34 mouse cellular contexts compared by ENCODE assay signal in genomic region chr8:70738211-70738610, GRCm38 (mm10). TPM values are rescaled to one million over a fixed set of nuclear protein-coding genes. Genes with fewer than 3 reads are reported as not detected.
A peak's percentile ranks its signal among the peaks of the same experiment; 100 is the strongest.
DNase-seq lines count a peak whose midpoint lies in the region; ATAC-seq and TF ChIP-seq lines count a peak whose summit lies in the region.
"Had no signal": no experiment of that assay in that cellular context is flagged by ENCODE, and none has a peak within 500 bp of the region (broad histone marks: within the 10 kb centered on the region; RNA-seq: fewer than 3 reads in every experiment).

No protein-coding gene starts in this region.

- H3K9me3 ChIP-seq in lung, postnatal 0 days (ENCODE audit: low read length), result no peaks in the 10 kb centered on the region
- no peaks in the 10 kb centered on the region for H3K9me3 ChIP-seq in intestine, embryonic 16.5 days (ENCODE audit: control insufficient read depth, low read length)
- H3K9me3 ChIP-seq: hindbrain, embryonic 12.5 days; intestine, embryonic 15.5 days; lung, embryonic 15.5 days; megakaryocyte, embryonic 14.5 days; midbrain, embryonic 12.5 days; neural tube, embryonic 12.5 days had no signal

- H3K27ac ChIP-seq in lung, postnatal 0 days (ENCODE audit: low read length), result peak overlapping the region; percentile 54
- H3K27ac ChIP-seq in intestine, embryonic 16.5 days (ENCODE audit: low read length), result no peak overlapping the region
- H3K27ac ChIP-seq: hindbrain, embryonic 12.5 days; hindbrain, postnatal 0 days; intestine, embryonic 15.5 days; layer of hippocampus, adult 2 months; liver, embryonic 14.5 days; lung, embryonic 15.5 days; midbrain, embryonic 12.5 days; neural tube, embryonic 12.5 days had no signal

- no peak overlapping the region for H3K4me2 ChIP-seq in lung, postnatal 0 days (replicated peaks; ENCODE audit: low read depth, low read length)
- no peak overlapping the region for H3K4me2 ChIP-seq in intestine, embryonic 16.5 days (ENCODE audit: low read depth, low read length)
- H3K4me2 ChIP-seq: heart, embryonic 11.5 days; hindbrain, embryonic 12.5 days; intestine, embryonic 15.5 days; lung, embryonic 15.5 days; midbrain, embryonic 12.5 days; neural tube, embryonic 12.5 days had no signal

- peak; percentile 1 for DNase-seq in right cerebral cortex, postnatal 14 days
- DNase-seq in right cerebral cortex, postnatal 36 days (ENCODE audit: low spot score in 2 of 2), result no peak
- DNase-seq in lung, adult 18-20 months, result peak; percentile 84 to 91
- peak; percentile 94 for DNase-seq in lung, postnatal 0 days (ENCODE audit: low spot score)
- peak; percentile 70 to 87 for DNase-seq in lung, postnatal 4 days
- DNase-seq: adrenal gland, postnatal 36 days; cerebellum, adult 2 months; cerebellum, postnatal 14 days; gastrocnemius, postnatal 25 days; heart, adult 11 months; heart, postnatal 36 days; kidney, postnatal 36 days; liver; right cerebral cortex, adult 18-20 months had no signal

- H3K27me3 ChIP-seq in lung, postnatal 0 days (replicated peaks; ENCODE audit: insufficient read depth, low read length), result peaks cover 17% of the 10 kb centered on the region; the same call in 1 of the 2 replicates
- H3K27me3 ChIP-seq in intestine, embryonic 16.5 days (replicated peaks; ENCODE audit: control insufficient read depth, insufficient read depth, low read length), result peaks cover 14% of the 10 kb centered on the region

- no peaks in the 10 kb centered on the region for H3K36me3 ChIP-seq in lung, postnatal 0 days (ENCODE audit: insufficient read depth, low read length)
- no peaks in the 10 kb centered on the region for H3K36me3 ChIP-seq in intestine, embryonic 16.5 days (ENCODE audit: control insufficient read depth, insufficient read depth, low read length)
- H3K36me3 ChIP-seq: hindbrain, embryonic 12.5 days; intestine, embryonic 15.5 days; lung, embryonic 15.5 days; midbrain, embryonic 12.5 days; neural tube, embryonic 12.5 days had no signal

- TF ChIP-seq EP300 in lung, postnatal 0 days (IDR thresholded peaks at IDR 0.05), result peak; percentile 80; the same call in 1 of the 2 replicates

- H3K4me1 ChIP-seq in lung, postnatal 0 days (ENCODE audit: insufficient read depth, low read depth, low read length), result no peaks in the 10 kb centered on the region
- H3K4me1 ChIP-seq in intestine, embryonic 16.5 days (ENCODE audit: control insufficient read depth, insufficient read depth, low read length), result peaks cover under 1% of the 10 kb centered on the region; the same call in 1 of the 2 replicates

- WGBS in lung, postnatal 0 days, result 25% methylated on average over 3 of the region's 3 CpGs
- WGBS in intestine, embryonic 16.5 days, result 71% methylated on average over 3 of the region's 3 CpGs

- no peak for TF ChIP-seq CTCF in lung, postnatal 0 days (IDR thresholded peaks at IDR 0.05)

- peak; percentile 96 for ATAC-seq in lung, postnatal 0 days
- ATAC-seq in intestine, embryonic 16.5 days, result no peak
- ATAC-seq in cerebellum, adult (ENCODE audit: insufficient number of reproducible peaks, low FRiP score, low TSS enrichment), result no peak
- ATAC-seq: CD4-positive, CD25-positive, alpha-beta regulatory T cell, adult 4 months; forebrain, embryonic 14.5 days; hindbrain, postnatal 0 days; intestine, embryonic 15.5 days had no signal

- no peak overlapping the region for H3K9ac ChIP-seq in lung, postnatal 0 days (replicated peaks; ENCODE audit: low read depth)
- H3K9ac ChIP-seq in intestine, embryonic 16.5 days (ENCODE audit: low read depth, low read length), result no peak overlapping the region
- H3K9ac ChIP-seq: hindbrain, embryonic 12.5 days; intestine, embryonic 15.5 days; liver, embryonic 14.5 days; lung, embryonic 15.5 days; midbrain, embryonic 12.5 days; neural tube, embryonic 12.5 days had no signal

- H3K4me3 ChIP-seq in lung, postnatal 0 days (ENCODE audit: low read depth, low read length), result no peak overlapping the region
- no peak overlapping the region for H3K4me3 ChIP-seq in intestine, embryonic 16.5 days (ENCODE audit: low read length)
- H3K4me3 ChIP-seq: hindbrain, embryonic 12.5 days; intestine, embryonic 15.5 days; layer of hippocampus, adult 2 months; lung, embryonic 15.5 days; megakaryocyte, embryonic 14.5 days; midbrain, embryonic 12.5 days; myocyte; neural tube, embryonic 12.5 days had no signal

RNA-seq across cellular contexts. Expression of gene Pde4c, which starts 14.7 kb away (rescaled TPM):
- 0.93 and 2.0 TPM in 2 replicates for polyA plus RNA-seq in lung, postnatal 0 days (2015; fragmentation: Nextera tagmentation; extraction: Ambion mirVana)
- 0.28 and 0.64 TPM in 2 replicates for polyA plus RNA-seq in intestine, embryonic 16.5 days (2015; fragmentation: Nextera tagmentation; extraction: Ambion mirVana)
- polyA plus RNA-seq: forebrain, embryonic 14.5 days; heart, embryonic 11.5 days had no signal

RNA-seq across cellular contexts. Expression of gene Rab3a, which starts 16.3 kb away (rescaled TPM):
- polyA plus RNA-seq in lung, postnatal 0 days (2015; fragmentation: Nextera tagmentation; extraction: Ambion mirVana), result 17.6 and 28.6 TPM in 2 replicates
- 24.9 and 25.6 TPM in 2 replicates for polyA plus RNA-seq in intestine, embryonic 16.5 days (2015; fragmentation: Nextera tagmentation; extraction: Ambion mirVana)

RNA-seq across cellular contexts. Expression of gene Gm3336, which starts 19.9 kb away (rescaled TPM):
- 0.50 and 0.54 TPM in 2 replicates for polyA plus RNA-seq in lung, postnatal 0 days (2015; fragmentation: Nextera tagmentation; extraction: Ambion mirVana)
- polyA plus RNA-seq in intestine, embryonic 16.5 days (2015; fragmentation: Nextera tagmentation; extraction: Ambion mirVana), result 3.3 and 4.1 TPM in 2 replicates
- polyA plus RNA-seq: brain, embryonic 14.5 days; CD4-positive, CD25-positive, alpha-beta regulatory T cell, adult 4 months; cerebellum, adult 2 months; embryonic facial prominence, embryonic 11.5 days; forebrain, embryonic 14.5 days; heart, embryonic 11.5 days; heart, embryonic 16.5 days; hindbrain, embryonic 12.5 days; hindbrain, postnatal 0 days; limb, embryonic 11.5 days; lung, embryonic 15.5 days; midbrain, embryonic 12.5 days; midbrain, postnatal 0 days; neural tube, embryonic 12.5 days had no signal

RNA-seq across cellular contexts. Expression of gene Mpv17l2, which starts 22.5 kb away (rescaled TPM):
- 57.4 and 88.8 TPM in 2 replicates for polyA plus RNA-seq in lung, postnatal 0 days (2015; fragmentation: Nextera tagmentation; extraction: Ambion mirVana)
- polyA plus RNA-seq in intestine, embryonic 16.5 days (2015; fragmentation: Nextera tagmentation; extraction: Ambion mirVana), result 78.6 and 79.8 TPM in 2 replicates

RNA-seq across cellular contexts. Expression of gene Iqcn, which starts 35.0 kb away (rescaled TPM):
- polyA plus RNA-seq in lung, postnatal 0 days (2015; fragmentation: Nextera tagmentation; extraction: Ambion mirVana), result 0.04 and 0.07 TPM in 2 replicates
- not detected in 2 replicates for polyA plus RNA-seq in intestine, embryonic 16.5 days (2015; fragmentation: Nextera tagmentation; extraction: Ambion mirVana)
- polyA plus RNA-seq: embryonic facial prominence, embryonic 11.5 days; heart, embryonic 11.5 days; hindbrain, embryonic 12.5 days; intestine, embryonic 15.5 days; limb, embryonic 11.5 days; liver, embryonic 14.5 days had no signal

Comparison
In these comparisons a context has a peak if more than half of its experiments do, and no peak if none do; other contexts are left out.
1. DNase-seq: peak in right cerebral cortex, postnatal 14 days (single experiment), lung, adult 18-20 months (2 of 2), lung, postnatal 0 days (single experiment) and lung, postnatal 4 days (2 of 2); none in right cerebral cortex, postnatal 36 days (0 of 2).